Mouse (Mus musculus) C2C12 (cell line): ENCODE data around the gene Defb23. TPM values are rescaled to one million over a fixed set of nuclear protein-coding genes. Genes with fewer than 3 reads are reported as not detected.

Experiments
- H3K27me3 ChIP-seq: one replicate; pipeline ENCODE4 v1.6.1; 2011; ENCODE audit not compliant: control insufficient read depth, insufficient read depth, insufficient read length
- H3K36me3 ChIP-seq: one replicate; pipeline ENCODE4 v1.6.1; 2011; ENCODE audit not compliant: control insufficient read depth, insufficient read depth
- H3K4me3 ChIP-seq: one replicate; pipeline ENCODE4 v1.5.1; 2011; ENCODE audit warnings: mild to moderate bottlenecking, control low read depth; ENCODE audit not compliant: poor library complexity, insufficient read depth, severe bottlenecking
- H3K79me2 ChIP-seq: one replicate; pipeline ENCODE4 v1.6.1; 2011; ENCODE audit not compliant: control insufficient read depth, insufficient read depth
- H3K79me3 ChIP-seq: one replicate; pipeline ENCODE4 v1.6.1; 2011; ENCODE audit warnings: low read depth, control low read depth
- H3ac ChIP-seq: one replicate; pipeline ENCODE3; 2011; ENCODE audit warnings: low read depth; ENCODE audit not compliant: control insufficient read depth, insufficient read length
- CEBPB ChIP-seq: IDR thresholded peaks from one replicate; pipeline ENCODE4 v1.6.1; 2011; ENCODE audit warnings: low read depth, mild to moderate bottlenecking, control low read depth, moderate library complexity
- CTCF ChIP-seq: IDR thresholded peaks from one replicate; pipeline ENCODE4 v1.5.1; 2011; ENCODE audit not compliant: control insufficient read depth, insufficient read depth, insufficient read length
- FOSL1 ChIP-seq: IDR thresholded peaks from one replicate; pipeline ENCODE4 v1.8.0; 2011; ENCODE audit warnings: mild to moderate bottlenecking, low read length; ENCODE audit not compliant: poor library complexity, insufficient read depth, severe bottlenecking
- MAX ChIP-seq: IDR thresholded peaks from one replicate; pipeline ENCODE4 v1.6.1; 2011; ENCODE audit warnings: mild to moderate bottlenecking, control low read depth
- MYOD1 ChIP-seq: IDR thresholded peaks from one replicate; pipeline ENCODE4 v1.6.1; 2011; ENCODE audit warnings: low read depth; ENCODE audit not compliant: control insufficient read depth, insufficient read length
- MYOG ChIP-seq: IDR thresholded peaks from one replicate; pipeline ENCODE4 v1.6.1; 2011; ENCODE audit not compliant: control insufficient read depth, insufficient read length; ENCODE audit errors: extremely low read depth
- USF1 ChIP-seq: IDR thresholded peaks from one replicate; pipeline ENCODE4 v1.6.1; 2011; ENCODE audit warnings: low read depth, mild to moderate bottlenecking, control low read depth, moderate library complexity
- polyA plus RNA-seq: library from polyadenylated mRNA; unstranded; fragments of >200 nt; fragmentation: generic; extraction: Trizol; gene quantifications from one replicate; pipeline ENCODE4 v1.2.1, GENCODE M21; 2012; ENCODE audit warnings: missing spikeins

Defb23 gene
- polyA plus RNA-seq, 1 experiment: not detected

DNA sequence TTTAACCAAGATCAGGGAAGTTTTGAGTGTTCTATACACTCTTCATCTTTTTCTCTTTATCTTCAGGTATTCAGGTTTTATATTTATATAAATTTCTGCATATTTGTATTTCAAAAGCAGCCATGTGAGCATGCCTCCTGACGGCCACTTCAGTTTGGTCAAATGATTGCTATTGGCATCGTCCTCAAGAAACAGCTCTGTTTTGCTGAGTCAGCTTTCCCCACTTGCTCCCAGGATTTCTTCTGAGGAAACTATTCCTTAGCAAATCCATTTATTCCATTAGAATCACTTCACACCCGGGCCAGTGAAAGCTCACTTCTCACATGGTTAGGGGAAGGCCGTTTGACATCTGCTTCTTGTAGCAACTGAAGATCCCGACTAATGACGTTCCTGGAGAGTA is 33.6 kb upstream of the Defb23 start:
- no peaks in the 10 kb centered on the region for H3K36me3 ChIP-seq
- H3K79me3 ChIP-seq: no peaks in the 10 kb centered on the region
- H3ac ChIP-seq: no peak overlapping the region
- H3K27me3 ChIP-seq: no peaks in the 10 kb centered on the region
- H3K4me3 ChIP-seq: no peak overlapping the region
- no peak for TF ChIP-seq USF1
- no peak for TF ChIP-seq MYOD1
- TF ChIP-seq FOSL1: no peak
- no peak for TF ChIP-seq MYOG
- no peak for TF ChIP-seq CEBPB
- no peak for TF ChIP-seq MAX
- TF ChIP-seq CTCF: no peak
- H3K79me2 ChIP-seq: no peaks in the 10 kb centered on the region

DNA sequence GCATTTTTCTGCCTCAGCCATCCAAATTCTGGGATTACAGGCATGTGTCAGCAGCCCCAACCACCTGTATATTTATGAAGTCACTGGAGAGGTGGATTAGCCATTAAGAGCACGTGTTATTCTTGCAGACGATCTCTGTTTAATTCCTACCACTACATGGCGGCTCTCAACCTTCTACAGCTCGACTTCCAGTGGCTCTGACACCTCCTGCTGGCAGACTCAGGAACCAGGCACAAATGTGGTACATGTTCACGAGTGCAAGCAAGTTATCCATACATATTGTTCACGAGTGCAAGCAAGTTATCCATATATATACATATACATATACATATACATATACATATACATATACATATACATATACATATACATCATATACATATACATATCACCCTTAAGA is 28.7 kb upstream of the Defb23 start:
- no peaks in the 10 kb centered on the region for H3K79me3 ChIP-seq
- no peak overlapping the region for H3K4me3 ChIP-seq
- H3ac ChIP-seq: no peak overlapping the region
- no peaks in the 10 kb centered on the region for H3K27me3 ChIP-seq
- H3K79me2 ChIP-seq: no peaks in the 10 kb centered on the region
- TF ChIP-seq MYOG (no peak), CEBPB (no peak), FOSL1 (no peak), CTCF (no peak), MYOD1 (no peak), USF1 (no peak), MAX (no peak)
- H3K36me3 ChIP-seq: no peaks in the 10 kb centered on the region

DNA sequence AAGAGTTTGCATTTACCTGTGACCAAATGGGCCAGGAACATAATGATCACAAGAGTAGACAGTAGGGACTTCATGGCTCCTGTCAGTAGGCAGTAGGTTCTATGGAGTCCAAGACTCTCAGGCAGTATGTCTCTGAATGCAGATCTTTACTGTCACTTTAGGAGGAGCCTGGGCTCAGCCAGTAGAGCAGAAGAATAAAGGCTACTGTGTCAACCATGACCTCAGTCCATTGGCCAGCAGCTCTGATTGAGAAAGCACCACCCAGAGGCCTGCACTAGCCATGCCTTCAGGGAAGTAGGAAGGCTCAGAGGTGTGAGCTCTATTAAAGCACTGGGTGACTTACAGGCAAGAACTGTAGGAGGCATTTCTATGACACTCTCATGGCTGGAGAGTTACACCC is 25.6 kb upstream of the Defb23 start, which contains the start of gene Defb22:
TSS of gene Defb22 (minus strand) at position 101 of the 400 bp plus-strand sequence.
- no peaks in the 10 kb centered on the region for H3K36me3 ChIP-seq
- TF ChIP-seq CTCF (no peak), MYOD1 (no peak), CEBPB (no peak), MAX (no peak), USF1 (no peak), FOSL1 (no peak), MYOG (no peak)
- H3ac ChIP-seq: no peak within 1 kb of the TSS

DNA sequence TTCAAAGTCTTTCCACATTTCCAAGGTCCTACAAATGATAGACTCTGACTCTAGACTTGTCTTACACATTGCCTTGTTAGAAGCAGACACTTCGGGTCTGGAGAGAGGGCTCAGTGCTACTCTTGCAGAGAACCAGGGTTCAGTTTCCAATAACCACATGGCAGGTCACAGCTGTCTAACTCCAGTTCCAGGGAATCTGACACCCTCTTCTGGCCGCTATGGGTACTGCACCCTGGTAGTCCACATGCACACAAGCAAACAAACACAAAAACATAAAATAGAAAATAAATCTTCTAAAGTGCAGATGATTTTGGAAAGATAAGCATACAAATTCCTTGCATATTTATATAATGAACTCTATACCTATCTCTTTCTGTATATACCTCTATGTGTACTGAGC is 22.6 kb upstream of the Defb23 start:
- H3ac ChIP-seq: no peak overlapping the region
- no peaks in the 10 kb centered on the region for H3K27me3 ChIP-seq
- no peaks in the 10 kb centered on the region for H3K36me3 ChIP-seq
- TF ChIP-seq MYOD1 (no peak), FOSL1 (no peak), MAX (no peak), USF1 (no peak), CTCF (no peak), CEBPB (no peak), MYOG (no peak)
- no peaks in the 10 kb centered on the region for H3K79me3 ChIP-seq
- no peaks in the 10 kb centered on the region for H3K79me2 ChIP-seq
- H3K4me3 ChIP-seq: no peak overlapping the region

More for the DNA sequence above, 25.6 kb upstream of the Defb23 start, which contains the start of gene Defb22:
- Histone ChIP-seq H3K27me3 (no peaks in the 10 kb centered on the region), H3K4me3 (no peak within 1 kb of the TSS), H3K79me2 (no peaks in the 10 kb centered on the region), H3K79me3 (no peaks in the 10 kb centered on the region)

DNA sequence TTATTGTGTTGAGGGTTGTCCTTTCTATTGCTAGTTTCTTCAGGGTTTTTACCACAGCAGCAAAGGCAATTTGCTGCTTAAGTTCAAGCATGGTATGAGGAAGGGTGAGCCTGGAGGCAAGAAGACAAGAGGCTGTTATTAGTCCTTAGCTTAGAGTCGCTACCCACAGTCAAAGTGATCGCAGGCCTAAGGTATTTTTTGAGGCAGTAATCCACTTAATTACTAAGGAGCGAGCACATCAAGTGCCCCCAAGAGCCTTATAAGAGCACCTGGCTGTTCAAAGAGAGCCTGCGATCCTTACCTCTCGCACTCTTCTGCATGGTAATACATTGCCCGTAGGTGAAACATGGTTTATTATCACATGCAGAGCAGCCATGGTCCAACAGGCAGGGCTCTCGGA is 17.3 kb upstream of the Defb23 start:
- H3ac ChIP-seq: no peak overlapping the region
- H3K36me3 ChIP-seq: no peaks in the 10 kb centered on the region
- H3K79me2 ChIP-seq: no peaks in the 10 kb centered on the region
- H3K4me3 ChIP-seq: no peak overlapping the region
- TF ChIP-seq CTCF (no peak), FOSL1 (no peak), MYOG (no peak), USF1 (no peak), MYOD1 (no peak), MAX (no peak), CEBPB (no peak)
- H3K79me3 ChIP-seq: no peaks in the 10 kb centered on the region
- no peaks in the 10 kb centered on the region for H3K27me3 ChIP-seq

DNA sequence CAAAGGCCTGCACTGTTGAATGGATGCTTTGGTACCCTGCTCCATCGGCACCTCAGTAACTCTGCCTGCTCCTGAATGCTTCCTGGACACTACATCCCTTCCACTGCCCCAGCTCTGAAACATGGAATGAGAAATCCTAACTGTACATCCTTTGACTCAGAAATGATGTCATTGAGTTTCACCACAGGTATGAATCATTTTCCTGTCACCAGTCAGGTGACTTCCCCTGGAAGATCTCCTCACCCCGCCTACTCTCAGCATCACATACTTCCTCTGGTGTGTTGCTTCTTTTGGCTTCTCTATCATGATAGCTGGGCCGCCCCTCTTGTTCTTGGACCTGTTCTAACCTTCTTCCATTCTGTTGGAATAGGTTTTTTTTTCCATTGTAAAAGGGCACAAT is 16.5 kb upstream of the Defb23 start:
- no peak for TF ChIP-seq CTCF
- TF ChIP-seq USF1: peak; percentile 86
- no peak for TF ChIP-seq MAX
- TF ChIP-seq FOSL1: no peak
- no peak for TF ChIP-seq MYOD1
- peak; percentile 59 for TF ChIP-seq CEBPB
- H3K36me3 ChIP-seq: no peaks in the 10 kb centered on the region
- H3K27me3 ChIP-seq: no peaks in the 10 kb centered on the region
- H3K4me3 ChIP-seq: no peak overlapping the region
- H3K79me2 ChIP-seq: no peaks in the 10 kb centered on the region
- H3K79me3 ChIP-seq: no peaks in the 10 kb centered on the region
- no peak overlapping the region for H3ac ChIP-seq
